Mouse (Mus musculus) kidney, adult 9 months (tissue): ENCODE measurements around the gene Klf2.
A peak's percentile ranks its signal among the peaks of the same experiment; 100 is the strongest.

ENCODE experiments used
- DNase-seq: peaks from one replicate; pipeline ENCODE4 v3.0.0; 2022

The Klf2 gene

DNA sequence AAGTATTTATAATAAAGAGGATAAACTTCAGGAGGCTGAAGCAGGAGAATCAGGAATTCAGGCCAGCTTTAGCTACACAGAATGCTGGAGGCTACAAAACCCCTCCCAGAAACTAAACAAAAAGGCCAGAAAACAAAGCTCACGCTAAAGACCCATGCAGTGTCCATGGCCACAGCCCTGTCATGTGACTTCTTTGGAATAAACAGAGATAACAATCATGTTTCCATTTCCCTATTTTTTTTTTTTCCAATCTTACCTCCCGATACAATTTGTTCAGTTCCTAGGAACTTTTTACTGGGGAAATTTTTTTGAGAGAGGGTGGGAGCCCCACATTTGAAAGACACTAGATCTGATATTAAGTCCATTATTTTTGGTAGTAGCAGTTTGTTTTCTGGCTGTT, 17.4 kb downstream of the Klf2 start:
- DNase-seq = peak; percentile 50

DNA sequence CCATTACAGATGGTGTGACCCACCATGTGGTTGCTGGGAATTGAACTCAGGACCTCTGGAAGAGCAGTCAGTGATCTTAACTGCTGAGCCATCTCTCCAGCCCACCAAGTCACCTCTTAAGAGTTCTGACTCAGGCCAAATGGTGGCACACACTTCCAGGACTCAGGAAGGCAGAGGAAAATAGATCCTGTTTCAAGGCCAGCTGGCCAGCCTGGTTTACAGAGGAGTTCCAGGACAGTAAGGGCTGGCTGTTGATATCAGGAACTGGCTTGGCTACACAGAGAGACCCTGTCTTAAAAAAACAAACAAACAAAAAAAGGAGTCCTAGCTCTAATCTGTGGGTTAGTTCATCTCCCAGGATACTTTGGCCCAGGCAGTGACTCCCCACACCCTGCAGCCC, 18.2 kb downstream of the Klf2 start:
- no peak for DNase-seq

DNA sequence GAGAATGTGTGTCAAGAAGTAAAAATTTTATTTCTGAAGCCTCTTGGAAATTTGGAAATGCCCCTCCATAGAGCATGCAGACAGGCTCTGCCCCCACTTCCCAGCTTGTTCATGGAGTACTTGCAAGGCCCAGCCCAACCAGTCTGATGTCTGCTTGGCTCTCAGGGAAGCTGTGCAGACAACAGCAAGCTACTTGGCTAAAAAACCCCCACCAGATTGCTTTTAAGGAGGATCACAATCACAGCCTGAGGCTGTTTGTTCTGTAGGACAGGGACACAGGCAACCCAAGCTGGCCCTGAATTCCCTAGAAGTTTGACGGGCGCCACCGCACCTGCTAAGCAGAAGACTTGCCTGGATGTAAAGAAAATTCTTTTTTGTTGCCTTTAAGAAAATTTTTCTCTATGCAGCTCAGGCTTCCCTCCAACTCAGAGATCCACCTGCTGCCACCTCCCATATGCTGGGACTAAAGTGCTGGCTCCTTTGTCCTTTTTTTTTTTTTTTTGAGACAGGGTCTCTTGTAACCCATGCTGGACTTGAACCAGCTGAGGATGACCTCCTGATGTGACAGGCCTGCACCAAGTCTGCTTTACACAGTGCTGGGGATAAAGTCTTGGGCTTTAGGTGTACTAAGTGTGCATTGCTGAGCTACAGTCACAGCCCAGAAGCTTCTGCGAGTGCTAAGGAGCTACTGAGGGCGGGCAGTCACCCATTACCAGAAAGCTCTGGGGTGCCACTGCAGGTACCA, 23.9 kb downstream of the Klf2 start:
- no peak for DNase-seq

DNA sequence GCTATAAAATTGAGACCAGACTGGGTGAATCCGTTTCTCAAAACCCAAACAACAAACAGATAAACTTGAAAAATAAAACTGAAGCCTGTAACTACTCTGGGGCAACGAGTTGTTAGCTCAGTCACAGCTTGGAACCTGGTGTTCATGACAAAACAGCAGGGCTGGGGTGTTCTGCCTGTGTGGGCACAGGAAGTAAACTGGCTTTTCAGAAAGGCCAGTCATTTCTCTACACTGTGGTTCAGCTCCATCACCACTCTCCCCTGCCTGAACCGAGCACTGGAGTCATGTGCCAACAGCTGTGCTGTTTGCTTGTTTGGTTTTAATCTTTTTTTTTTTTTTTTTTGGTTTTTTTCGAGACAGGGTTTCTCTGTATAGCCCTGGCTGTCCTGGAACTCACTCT, 24.9 kb downstream of the Klf2 start:
- no peak for DNase-seq

DNA sequence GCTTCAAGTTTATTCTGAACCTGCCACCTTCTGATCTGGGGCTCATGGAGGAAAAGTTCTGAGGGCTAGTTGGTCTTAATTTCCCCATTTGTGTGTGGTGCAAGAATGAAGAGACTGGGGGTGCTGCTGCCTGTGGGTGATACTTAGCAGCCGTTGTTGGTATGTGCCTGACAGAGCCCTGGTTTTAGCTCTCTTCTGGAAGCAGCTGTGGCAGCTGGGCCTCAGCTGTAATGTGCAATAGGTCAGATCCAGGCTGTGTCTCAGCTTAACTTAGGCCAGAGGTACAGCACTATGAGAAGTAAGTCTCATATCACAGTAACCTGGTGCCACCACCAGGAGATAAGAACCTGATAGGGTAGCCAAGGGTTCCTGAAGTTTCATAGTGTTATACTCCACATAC, 28.7 kb downstream of the Klf2 start:
- no peak for DNase-seq

DNA sequence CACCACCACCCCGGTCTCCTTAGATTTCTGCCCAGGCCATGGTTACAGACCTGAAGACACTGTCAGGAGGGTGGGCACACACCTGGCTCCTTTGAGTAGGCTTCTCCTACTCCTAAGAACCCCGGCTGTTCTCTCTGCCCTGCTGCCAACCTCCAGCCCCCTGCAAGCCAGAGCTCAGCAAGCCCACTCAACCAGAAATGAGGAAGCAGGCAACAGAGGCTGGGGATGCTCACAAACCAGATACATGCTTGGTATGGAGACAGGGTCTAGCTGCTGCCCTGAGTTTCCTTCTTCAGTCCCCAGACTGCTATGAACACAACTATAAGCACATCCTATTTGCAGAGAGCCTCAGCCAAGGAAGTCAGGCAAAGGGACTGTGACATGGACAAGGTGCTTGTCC, 29.3 kb downstream of the Klf2 start:
- DNase-seq = no peak

DNA sequence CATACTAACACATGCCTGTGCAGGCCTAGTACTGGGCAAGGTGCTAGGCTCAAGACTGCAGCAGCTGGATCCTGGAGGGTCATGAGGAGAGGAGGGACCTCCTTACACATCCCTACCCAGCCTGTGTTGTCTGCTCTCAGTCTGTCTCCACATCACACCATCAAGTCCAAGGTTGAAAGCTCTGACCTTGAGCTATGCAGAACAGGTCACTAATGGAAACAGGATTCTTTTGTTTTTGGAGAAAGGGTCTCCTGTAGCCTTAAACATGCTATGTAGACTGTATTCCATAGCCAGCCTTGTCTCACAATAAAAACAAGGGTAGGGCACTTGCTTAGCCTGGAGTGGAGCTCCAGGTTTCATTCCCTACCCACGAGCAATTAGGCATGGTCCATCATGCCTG, 30.1 kb downstream of the Klf2 start:
- DNase-seq = no peak

DNA sequence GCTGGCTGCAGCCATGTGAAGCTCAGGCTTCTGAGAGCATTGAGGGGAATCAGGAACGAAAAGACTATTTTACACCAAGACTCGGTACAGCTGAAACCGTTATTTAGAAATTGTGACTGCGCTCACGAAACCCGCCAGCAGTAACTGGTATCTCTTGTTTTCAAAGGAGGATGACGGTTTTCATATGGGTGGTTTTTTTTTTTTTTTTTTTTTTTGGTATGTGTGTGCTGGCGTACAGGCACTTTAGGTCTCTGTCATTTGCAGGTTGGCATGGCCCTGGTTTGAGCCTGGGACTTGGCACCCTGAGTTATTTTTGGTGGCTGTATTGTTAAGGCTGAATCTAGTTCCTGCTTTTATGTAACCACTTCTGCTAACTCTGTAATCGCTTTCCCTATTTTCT, 31.0 kb downstream of the Klf2 start:
- no peak for DNase-seq

DNA sequence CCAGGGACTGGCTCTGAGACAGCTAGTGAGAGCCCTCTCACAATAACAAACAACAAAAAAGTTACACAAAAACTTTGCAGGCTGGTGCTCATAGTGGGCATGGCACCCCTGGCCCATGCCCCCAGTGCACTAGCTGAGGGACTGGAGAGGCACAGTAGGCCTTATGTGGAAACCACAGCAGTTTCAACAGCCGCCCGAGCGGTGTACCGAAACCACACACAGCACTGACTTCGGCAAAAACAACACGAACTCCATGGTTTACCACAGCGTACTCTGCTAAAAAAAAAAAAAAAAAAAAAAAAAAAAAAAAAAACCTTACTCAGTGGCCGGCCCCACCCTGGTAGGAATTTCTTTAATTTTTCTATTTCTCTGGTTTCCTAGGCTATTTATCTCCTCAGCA, 31.9 kb downstream of the Klf2 start:
- no peak for DNase-seq

DNA sequence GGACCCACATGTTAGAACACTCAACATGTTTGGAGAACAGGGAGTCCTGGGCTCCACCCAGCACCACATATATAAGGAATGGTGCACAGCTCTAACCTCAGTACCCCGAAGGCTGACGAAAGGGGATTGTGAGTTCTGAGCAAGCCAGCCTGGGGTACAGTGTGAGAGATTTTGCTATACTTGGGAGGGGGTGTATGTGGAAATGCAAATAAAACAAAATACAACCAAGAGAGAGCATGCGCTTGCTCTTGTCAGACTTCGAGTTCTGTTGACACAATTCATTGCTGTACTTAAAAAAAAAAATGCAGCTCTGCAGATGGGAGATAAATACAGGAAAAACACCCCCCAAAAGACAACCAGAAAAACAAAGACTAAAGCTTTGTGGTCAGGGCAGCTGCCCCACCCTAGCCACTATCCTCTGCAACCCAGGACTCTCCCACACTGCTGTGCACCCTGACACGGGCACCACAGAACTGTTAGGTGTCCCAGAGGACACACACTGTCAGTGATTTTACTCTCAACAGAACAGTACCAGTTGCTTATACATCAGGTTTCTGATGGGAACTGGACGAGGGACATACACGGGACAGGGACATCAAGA, 32.7 kb downstream of the Klf2 start:
- DNase-seq = no peak

DNA sequence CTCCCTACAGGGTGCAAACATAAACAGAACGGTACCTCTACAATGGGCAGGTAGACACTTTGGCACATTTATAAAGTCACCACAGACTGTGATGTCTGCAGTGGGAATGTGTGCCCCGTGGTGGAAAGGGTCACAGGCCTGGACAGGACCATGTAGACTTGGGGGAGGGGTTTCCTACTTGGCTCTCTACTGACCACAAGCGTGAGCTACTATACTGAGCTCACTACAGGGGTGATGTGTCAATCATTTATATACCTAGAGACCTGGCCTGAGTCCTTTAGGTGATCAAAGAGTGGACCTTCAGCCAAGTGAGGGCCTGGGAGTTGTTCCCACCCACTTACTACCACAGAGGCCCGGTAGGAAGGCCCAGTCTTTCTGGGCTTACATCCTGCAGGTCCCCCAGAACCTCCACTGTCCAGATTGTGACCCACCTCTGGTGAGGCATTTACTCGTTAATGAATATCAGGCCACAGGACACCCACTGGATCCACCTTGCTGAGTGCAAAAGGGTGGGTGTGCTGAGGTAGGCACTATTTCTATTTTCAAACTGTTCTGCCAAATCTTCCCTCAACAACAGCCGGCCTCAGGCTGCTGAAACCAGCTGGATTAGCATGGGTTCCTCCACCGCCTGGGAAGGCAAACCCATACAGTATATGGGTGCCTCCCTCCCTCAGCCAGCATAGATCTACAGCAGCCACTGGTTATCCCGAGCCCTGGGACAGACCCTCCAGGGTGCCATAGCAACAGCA, 34.3 kb downstream of the Klf2 start:
- DNase-seq = peak; percentile 73

DNA sequence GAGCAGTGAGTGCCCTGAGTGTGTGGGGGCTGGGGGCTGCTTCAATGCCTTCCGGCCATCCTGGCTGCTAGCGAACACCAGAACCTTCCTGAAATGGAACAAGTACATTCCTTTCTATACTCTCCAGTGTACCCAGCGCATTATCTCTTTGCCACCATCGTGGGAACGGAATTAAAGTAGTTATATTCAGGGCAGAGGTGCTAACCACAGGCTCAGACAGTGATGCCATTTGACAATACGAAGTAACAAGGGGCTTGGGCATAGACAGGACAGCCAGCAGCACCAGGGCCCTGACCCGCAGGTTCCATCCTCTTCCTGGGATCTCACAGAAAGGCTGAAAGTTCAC, 34.8 kb downstream of the Klf2 start:
- no peak for DNase-seq

DNA sequence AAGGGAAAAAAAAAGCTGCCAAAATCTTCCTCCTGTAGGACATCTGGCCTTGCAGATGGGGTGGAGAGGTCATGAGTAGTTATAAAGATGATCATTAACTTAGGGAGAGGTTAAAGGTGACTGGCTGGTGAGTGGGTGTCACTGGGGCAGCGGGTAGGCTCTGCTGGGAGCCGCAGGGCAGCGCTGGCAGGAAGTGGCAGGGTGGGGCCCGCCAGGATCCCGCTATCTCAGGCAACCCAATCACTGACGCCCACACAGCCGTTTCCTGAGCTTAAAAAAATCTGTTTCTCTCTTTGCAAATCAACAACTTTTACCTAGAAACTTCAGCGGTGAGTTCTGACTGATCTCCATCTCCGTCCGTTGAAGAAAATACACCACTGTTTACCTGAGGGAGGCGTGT, 35.4 kb downstream of the Klf2 start:
- peak; percentile 76 for DNase-seq

DNA sequence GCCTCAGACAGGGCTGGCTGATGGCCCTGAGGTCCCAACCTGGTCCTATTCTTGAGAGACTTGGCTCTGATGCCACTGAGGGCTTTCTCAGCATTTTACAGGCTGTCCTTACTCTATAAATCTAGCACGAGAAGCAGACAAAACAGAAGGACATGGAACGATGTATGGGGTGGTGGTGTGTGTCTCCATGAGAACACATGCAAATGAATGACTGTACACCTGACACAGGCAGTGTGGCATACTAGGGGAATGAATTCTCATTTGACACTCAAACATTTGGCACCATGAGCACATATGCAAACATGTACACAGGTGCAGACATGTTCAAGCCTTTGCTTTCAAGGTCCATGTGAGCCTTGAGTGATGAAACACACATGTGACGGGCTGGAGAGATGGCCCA, 37.8 kb downstream of the Klf2 start:
- DNase-seq = no peak

DNA sequence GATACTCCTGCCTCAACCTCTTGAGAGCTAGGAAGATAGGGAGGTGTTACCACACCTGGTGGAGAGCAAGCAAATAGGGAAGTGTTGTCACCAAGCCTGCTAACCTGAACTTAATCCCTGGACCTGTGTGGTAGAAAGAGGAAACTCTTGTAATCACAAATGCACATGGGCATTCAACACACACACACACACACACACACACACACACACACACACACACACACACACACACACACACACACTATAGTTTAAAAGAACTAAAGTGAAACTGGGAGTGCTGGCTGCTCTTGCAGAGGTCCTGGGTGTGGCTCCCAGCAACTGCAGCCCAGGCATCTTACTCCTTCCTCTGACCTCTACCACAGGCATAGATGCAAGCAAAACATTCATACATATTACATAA, 41.3 kb downstream of the Klf2 start:
- DNase-seq = peak; percentile 31

DNA sequence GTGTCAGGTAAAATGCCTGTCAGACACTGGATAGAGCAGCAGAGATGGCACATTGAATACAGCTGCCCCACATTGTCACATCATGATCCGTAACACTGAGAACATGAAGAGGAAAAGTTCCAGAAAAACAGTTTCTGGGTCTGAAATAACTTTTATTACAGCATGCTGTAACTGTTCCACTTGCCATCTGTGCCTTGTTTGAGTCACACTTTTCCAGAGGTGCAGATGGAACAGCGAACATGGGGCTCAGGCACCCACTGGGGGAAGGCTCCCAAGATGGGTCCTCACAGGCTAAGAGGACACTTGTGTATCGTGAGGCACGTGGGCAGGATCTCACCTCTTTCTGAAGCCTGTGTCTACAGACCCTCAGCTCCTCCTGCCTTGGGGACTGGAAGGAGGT, 43.9 kb downstream of the Klf2 start:
- no peak for DNase-seq

DNA sequence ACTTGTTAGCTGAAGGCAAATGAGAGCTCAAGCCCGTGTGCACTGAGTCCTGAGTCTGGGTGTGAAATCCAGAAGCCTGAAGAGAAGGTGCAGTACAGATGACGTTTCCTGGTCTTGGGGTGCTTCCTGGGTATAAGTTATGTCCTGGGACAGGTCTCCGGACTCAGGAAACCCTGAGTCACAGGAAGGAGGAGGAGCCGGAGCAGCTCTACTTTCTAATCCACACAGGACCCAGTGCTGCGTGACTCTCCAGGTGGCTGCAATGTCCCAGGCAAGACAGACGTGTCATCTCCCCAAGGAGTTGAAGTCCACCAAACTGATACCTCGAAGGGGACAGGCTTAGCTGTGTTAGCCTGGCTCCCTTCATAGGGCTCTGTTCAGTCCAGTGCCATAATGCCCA, 44.6 kb downstream of the Klf2 start:
- peak; percentile 70 for DNase-seq

DNA sequence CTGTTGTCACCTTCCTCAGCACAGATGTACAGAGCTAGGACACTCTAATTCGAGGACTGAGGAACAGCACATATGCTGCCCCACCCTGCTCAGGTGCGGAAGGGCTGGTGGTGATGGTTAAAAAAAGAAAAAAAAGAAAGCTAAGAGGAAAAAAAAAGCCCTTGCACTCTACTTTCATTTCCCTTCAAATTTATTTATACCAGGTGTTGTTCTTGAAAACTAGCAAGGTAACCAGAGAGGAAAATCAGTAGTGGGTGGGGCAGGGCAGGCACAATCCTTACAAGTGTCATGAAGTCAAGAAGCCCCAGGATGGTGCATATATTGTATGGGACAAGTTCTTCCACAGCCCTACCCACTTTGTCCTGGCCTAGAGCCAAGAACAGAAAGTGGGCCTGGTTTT, 46.2 kb downstream of the Klf2 start:
- no peak for DNase-seq

DNA sequence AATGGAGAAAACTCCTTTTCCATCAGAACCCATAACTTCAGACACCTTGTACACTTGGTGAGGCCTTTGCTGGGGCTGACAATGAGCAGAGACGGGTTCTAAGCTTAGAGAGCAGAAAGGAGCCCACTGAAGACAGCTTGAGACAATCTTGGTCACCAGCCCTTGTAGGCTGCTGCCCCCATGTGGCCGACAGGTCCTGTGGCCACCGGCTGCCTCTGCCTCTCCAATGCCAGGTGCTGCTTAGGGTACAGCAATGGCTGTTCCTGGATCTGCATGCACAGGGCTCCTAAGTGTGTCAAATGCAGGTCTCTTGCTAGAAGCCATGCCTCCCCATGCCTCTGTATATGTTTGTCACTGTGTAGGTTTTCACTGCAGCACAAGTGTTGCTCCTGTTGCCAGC, 47.0 kb downstream of the Klf2 start:
- DNase-seq = peak; percentile 77

DNA sequence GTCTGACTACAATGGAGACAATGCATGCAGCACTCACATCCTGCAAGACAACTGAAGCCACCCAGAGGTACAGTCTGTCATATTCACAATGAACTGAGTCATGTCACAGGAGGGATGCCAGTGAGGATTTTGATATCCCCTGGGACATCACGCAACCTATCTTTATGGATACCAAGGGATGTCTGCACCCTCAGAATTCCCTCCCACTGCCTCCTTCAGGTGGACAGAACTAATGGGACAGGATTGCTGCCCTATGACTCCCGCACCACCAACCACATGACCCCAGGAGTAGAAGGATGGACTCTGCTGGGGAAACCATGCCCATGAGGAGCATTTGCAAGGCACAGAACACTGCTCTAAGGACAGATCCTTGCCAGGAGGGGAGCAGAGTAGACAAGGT, 47.6 kb downstream of the Klf2 start:
- no peak for DNase-seq
